Mouse (Mus musculus): ENCODE measurements around the gene Wdfy2.

- TF ChIP-seq POLR2A (IDR thresholded peaks at IDR 0.05; ENCODE audit: insufficient read depth, low read depth, low read length) = no peak
- TF ChIP-seq CTCF (IDR thresholded peaks at IDR 0.05) = no peak
These were observed 5.7 kb upstream of the Wdfy2 start for GRCm38 (mm10) chr14:62831691-62832275.
